Mouse (Mus musculus): ENCODE results near the gene Cped1. TPM values are rescaled to one million over a fixed set of nuclear protein-coding genes. Genes with fewer than 3 reads are reported as not detected.
"Not testable (repeated sequence)": the region's sequence is repeated elsewhere in the genome, so short reads cannot be mapped to it uniquely, and the experiment has no call there.

The Cped1 gene
- polyA plus RNA-seq, 1 experiment from 2014 or later = 11.0 TPM

DNA sequence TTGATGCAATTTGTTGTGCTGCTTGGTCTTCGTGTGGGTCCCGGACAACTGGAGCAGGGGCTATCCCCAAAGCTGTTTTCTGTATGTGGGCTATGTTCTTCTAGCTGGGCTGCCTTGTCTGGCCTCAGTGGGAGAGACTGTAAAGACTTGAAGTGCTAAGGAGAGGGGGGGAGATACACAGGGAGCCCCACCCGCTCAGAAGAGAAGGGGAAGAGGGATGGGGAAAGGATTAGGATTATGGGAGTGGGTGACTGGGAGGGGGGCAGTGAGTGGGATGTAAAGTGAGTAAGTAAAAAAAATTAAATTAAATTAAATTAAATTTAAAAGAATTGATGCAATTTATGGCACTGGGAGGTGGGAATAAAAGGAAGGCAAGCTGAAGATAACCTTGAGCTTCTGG, 50.2 kb downstream of the Cped1 start:
- Histone ChIP-seq H3K4me3 (ENCODE audit: low read depth, low read length) (no peak overlapping the region), H3K27ac (ENCODE audit: low read depth, low read length) (no peak overlapping the region), H3K36me3 (ENCODE audit: control insufficient read depth, insufficient read depth) (no peaks in the 10 kb centered on the region), H3K4me2 (replicated peaks; ENCODE audit: low read depth) (no peak overlapping the region), H3K27me3 (replicated peaks; ENCODE audit: control insufficient read depth, insufficient read depth, low read length) (no peaks in the 10 kb centered on the region), H3K4me1 (replicated peaks; ENCODE audit: control insufficient read depth, insufficient read depth, low read length) (no peaks in the 10 kb centered on the region), H3K9ac (ENCODE audit: low read depth, low read length) (no peak overlapping the region), H3K9me3 (ENCODE audit: control insufficient read depth) (no peaks in the 10 kb centered on the region)
- no peak for ATAC-seq
- 96% methylated on average over 3 of the region's 3 CpGs for WGBS
- no peak for TF ChIP-seq CTCF (IDR thresholded peaks at IDR 0.05; ENCODE audit: low read depth)

DNA sequence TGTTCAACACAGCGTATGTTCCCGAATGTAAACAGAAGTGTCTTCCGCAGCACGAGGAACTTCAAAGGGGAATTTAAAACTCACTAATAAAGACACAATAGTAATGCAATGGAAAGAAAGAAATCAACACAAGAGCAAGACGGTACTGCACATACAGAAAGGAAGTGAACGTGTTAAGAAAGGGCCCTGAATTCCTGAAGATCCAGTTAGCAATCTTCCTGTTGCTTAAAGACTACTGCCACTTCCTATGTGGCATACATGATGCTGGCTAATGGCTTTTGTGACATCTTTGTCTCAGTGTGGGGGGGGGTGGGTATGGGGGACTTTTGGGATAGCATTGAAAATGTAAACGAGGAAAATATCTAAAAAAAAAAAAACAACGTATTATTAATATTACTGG, 50.7 kb downstream of the Cped1 start:
- Histone ChIP-seq H3K27me3 (replicated peaks; ENCODE audit: control insufficient read depth, insufficient read depth, low read length) (no peaks in the 10 kb centered on the region), H3K9ac (ENCODE audit: low read depth, low read length) (no peak overlapping the region), H3K4me2 (replicated peaks; ENCODE audit: low read depth) (no peak overlapping the region), H3K36me3 (ENCODE audit: control insufficient read depth, insufficient read depth) (no peaks in the 10 kb centered on the region), H3K9me3 (ENCODE audit: control insufficient read depth) (no peaks in the 10 kb centered on the region), H3K4me3 (ENCODE audit: low read depth, low read length) (no peak overlapping the region), H3K27ac (ENCODE audit: low read depth, low read length) (no peak overlapping the region), H3K4me1 (replicated peaks; ENCODE audit: control insufficient read depth, insufficient read depth, low read length) (no peaks in the 10 kb centered on the region)
- WGBS = 81% methylated on average over 8 of the region's 8 CpGs
- no peak for ATAC-seq
- TF ChIP-seq CTCF (IDR thresholded peaks at IDR 0.05; ENCODE audit: low read depth) = no peak

DNA sequence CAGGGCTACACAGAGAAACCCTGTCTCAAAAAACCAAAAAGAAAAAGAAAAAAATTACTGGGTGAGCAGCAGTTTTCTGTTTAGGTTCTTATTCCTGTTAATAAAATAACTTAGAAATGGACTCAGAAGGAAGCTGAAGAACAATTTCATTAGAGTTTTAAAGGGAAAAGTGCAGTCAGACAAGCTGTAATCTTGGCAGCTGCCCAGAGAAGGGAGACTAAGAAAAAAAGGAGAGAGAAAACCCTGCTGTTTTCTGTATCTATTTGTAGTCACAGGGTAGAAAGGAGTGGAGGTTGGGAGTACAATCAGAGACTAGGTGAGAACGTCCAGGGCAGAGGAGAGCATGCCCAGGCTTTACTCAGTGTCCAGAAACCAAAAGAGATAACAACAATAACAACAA, 51.2 kb downstream of the Cped1 start:
- WGBS = 61% methylated on average over 1 of the region's 1 CpGs
- no peak overlapping the region for H3K4me2 ChIP-seq (replicated peaks; ENCODE audit: low read depth)
- no peak overlapping the region for H3K9ac ChIP-seq (ENCODE audit: low read depth, low read length)
- no peaks in the 10 kb centered on the region for H3K9me3 ChIP-seq (ENCODE audit: control insufficient read depth)
- no peak overlapping the region for H3K4me3 ChIP-seq (ENCODE audit: low read depth, low read length)
- no peak for ATAC-seq
- no peak overlapping the region for H3K27ac ChIP-seq (ENCODE audit: low read depth, low read length)
- H3K4me1 ChIP-seq (replicated peaks; ENCODE audit: control insufficient read depth, insufficient read depth, low read length) = no peaks in the 10 kb centered on the region
- TF ChIP-seq CTCF (IDR thresholded peaks at IDR 0.05; ENCODE audit: low read depth) = no peak
- H3K36me3 ChIP-seq (ENCODE audit: control insufficient read depth, insufficient read depth) = no peaks in the 10 kb centered on the region
- H3K27me3 ChIP-seq (replicated peaks; ENCODE audit: control insufficient read depth, insufficient read depth, low read length) = no peaks in the 10 kb centered on the region

DNA sequence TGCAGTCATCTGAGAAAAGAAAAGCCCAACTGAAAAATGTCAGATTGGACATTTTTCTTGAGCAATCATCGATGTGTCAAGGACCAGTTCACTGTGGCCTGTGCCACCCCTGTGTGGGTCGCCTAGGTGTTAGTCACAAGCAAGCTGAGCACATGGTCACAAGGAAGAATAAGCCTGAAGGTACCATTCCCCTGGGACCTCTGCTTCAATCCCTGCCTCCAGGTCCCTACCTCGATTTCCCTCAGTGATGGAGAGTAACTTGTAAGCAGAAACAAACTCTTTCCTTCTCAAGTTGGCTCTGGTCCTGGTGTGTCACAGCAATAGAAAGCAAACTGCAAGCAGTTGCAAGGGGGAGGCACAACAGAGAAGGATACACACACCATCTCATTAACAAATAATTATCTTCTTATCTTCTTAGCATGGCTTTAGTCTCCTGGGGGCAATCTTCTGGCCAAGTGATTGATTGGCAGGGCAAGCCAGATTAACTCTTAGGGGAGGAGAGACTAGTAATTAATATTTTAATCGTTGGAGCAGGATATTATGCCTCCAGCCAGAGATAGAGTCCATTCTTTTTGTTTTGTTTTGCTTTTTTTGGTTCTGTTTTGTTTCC, 51.8 kb downstream of the Cped1 start:
- ATAC-seq = no peak
- Histone ChIP-seq H3K4me2 (replicated peaks; ENCODE audit: low read depth) (no peak overlapping the region), H3K36me3 (ENCODE audit: control insufficient read depth, insufficient read depth) (no peaks in the 10 kb centered on the region), H3K4me1 (replicated peaks; ENCODE audit: control insufficient read depth, insufficient read depth, low read length) (no peaks in the 10 kb centered on the region), H3K4me3 (ENCODE audit: low read depth, low read length) (no peak overlapping the region), H3K9me3 (ENCODE audit: control insufficient read depth) (no peaks in the 10 kb centered on the region), H3K27me3 (replicated peaks; ENCODE audit: control insufficient read depth, insufficient read depth, low read length) (no peaks in the 10 kb centered on the region), H3K9ac (ENCODE audit: low read depth, low read length) (no peak overlapping the region), H3K27ac (ENCODE audit: low read depth, low read length) (no peak overlapping the region)
- TF ChIP-seq CTCF (IDR thresholded peaks at IDR 0.05; ENCODE audit: low read depth) = no peak
- 55% methylated on average over 4 of the region's 4 CpGs for WGBS

DNA sequence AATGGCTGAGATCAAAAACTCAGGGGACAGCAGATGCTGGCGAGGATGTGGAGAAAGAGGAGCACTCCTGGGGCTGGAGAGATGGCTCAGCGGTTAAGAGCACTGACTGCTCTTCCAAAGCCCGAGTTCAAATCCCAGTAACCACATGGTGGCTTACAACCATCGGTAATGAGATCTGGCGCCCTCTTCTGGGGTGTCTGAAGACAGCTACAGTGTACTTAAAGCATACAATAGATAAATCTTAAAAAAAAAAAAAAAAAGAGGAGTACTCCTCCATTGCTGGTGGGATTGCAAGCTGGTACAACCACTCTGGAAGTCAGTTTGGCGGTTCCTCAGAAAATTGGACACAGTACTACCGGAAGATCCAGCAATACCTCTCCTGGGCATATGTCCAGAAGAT, 54.0 kb downstream of the Cped1 start:
- WGBS = 72% methylated on average over 7 of the region's 7 CpGs
- peak; percentile 22; the same call in 1 of the 2 replicates for TF ChIP-seq CTCF (IDR thresholded peaks at IDR 0.05; ENCODE audit: low read depth)
- H3K4me1 ChIP-seq (replicated peaks; ENCODE audit: control insufficient read depth, insufficient read depth, low read length) = not testable (repeated sequence)

DNA sequence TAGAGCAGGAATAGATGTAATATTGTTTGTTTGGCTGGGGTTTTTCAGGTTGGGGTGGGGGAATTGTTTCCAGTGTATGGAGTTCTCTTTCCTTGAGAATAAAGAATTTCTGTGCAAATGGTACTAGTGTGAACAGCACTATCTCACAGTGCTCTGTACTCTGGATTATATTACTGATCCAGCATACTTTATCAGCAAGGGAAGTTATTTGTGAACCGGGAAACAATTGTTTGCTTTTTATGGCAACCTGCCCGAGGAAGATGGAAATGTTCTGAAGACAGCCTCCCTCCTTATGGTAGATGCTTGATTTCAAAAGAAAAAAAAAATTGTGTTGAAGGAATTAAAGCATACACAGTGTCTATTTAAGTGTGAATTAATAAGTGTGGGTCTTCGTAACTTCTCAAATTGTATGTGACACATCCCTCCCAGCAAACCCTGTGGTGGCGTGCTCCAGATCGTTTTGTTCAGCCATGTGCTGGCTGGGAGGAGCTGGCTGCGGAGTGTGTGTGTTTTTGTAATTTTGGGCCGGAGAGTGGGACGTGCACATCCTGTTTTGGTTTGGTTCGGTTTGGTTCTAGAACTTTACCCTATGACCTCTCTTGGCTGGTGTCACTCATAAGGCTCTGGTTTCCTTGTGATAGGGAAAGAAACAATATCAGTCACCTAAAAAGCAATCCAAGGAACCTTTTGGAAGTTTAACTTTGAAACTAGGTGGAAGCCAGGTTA, 59.3 kb downstream of the Cped1 start:
- Histone ChIP-seq H3K4me3 (ENCODE audit: low read depth, low read length) (no peak overlapping the region), H3K36me3 (ENCODE audit: control insufficient read depth, insufficient read depth) (no peaks in the 10 kb centered on the region), H3K9me3 (ENCODE audit: control insufficient read depth) (no peaks in the 10 kb centered on the region), H3K9ac (ENCODE audit: low read depth, low read length) (no peak overlapping the region), H3K4me1 (replicated peaks; ENCODE audit: control insufficient read depth, insufficient read depth, low read length) (no peaks in the 10 kb centered on the region), H3K4me2 (replicated peaks; ENCODE audit: low read depth) (no peak overlapping the region), H3K27me3 (replicated peaks; ENCODE audit: control insufficient read depth, insufficient read depth, low read length) (no peaks in the 10 kb centered on the region), H3K27ac (ENCODE audit: low read depth, low read length) (no peak overlapping the region)
- TF ChIP-seq CTCF (IDR thresholded peaks at IDR 0.05; ENCODE audit: low read depth) = no peak
- ATAC-seq = no peak
- WGBS = 61% methylated on average over 9 of the region's 9 CpGs

More for the DNA sequence above, 54.0 kb downstream of the Cped1 start:
- H3K27ac ChIP-seq (ENCODE audit: low read depth, low read length); H3K9me3 ChIP-seq (ENCODE audit: control insufficient read depth); H3K9ac ChIP-seq (ENCODE audit: low read depth, low read length); H3K4me3 ChIP-seq (ENCODE audit: low read depth, low read length); ATAC-seq; H3K36me3 ChIP-seq (ENCODE audit: control insufficient read depth, insufficient read depth); H3K27me3 ChIP-seq (replicated peaks; ENCODE audit: control insufficient read depth, insufficient read depth, low read length); H3K4me2 ChIP-seq (replicated peaks; ENCODE audit: low read depth): not testable (repeated sequence)

All from intestine, postnatal 0 days (tissue).